Mouse (Mus musculus): ENCODE data around the gene Ercc5. TPM values are rescaled to one million over a fixed set of nuclear protein-coding genes. Genes with fewer than 3 reads are reported as not detected.

Gene Ercc5
- polyA plus RNA-seq, 1 experiment from 2014 or later = 18.9 TPM

DNA sequence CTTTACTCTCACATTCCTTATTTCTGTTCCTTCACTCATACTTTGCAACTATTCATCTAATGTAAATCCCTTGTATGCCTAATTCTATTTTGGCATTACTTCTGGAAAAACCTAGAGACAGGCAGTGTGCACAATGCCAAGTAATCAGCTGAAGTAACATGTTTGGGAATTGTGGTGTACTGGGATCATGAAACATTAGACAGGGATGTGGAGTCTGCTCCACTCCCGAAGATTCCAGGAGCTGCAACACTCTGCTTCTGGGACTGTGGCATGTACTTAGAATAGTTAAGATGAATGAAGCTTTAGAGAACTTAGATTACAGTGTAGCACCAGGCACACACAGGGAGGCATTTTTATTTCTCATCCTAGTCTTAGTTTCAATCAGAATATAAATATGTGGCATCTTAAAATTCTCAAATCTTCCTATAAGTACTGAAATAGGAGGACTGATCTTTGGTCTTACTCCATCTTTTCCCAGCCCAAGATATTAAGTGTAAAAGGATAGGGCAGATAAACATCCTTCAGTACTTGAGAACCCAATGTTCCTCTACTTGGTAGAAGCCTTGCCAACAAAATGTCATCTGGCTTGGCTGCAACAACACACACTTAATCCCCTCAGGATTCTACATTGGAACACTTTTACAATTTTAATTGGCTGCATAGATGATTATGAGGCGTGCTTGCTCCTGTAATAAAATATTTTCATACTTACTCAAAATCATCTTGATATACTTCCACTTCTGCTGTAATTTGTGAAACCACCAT is 69.0 kb downstream of the Ercc5 start:
- WGBS = 38% methylated on average over 2 of the region's 2 CpGs
- H3K4me3 ChIP-seq (replicated peaks; ENCODE audit: low read length) = no peak overlapping the region
- ATAC-seq (ENCODE audit: insufficient read depth, low FRiP score) = peak; percentile 71
- peak overlapping the region; percentile 55 for H3K27ac ChIP-seq (ENCODE audit: low read length)
- H3K9me3 ChIP-seq (replicated peaks; ENCODE audit: control insufficient read depth, low read length) = no peaks in the 10 kb centered on the region
- H3K27me3 ChIP-seq (ENCODE audit: control insufficient read depth, insufficient read depth, low read length) = no peaks in the 10 kb centered on the region
- no peak overlapping the region for H3K9ac ChIP-seq (ENCODE audit: low read length)
- H3K4me1 ChIP-seq (ENCODE audit: control insufficient read depth, insufficient read depth, low read length) = no peaks in the 10 kb centered on the region
- H3K4me2 ChIP-seq (ENCODE audit: low read depth, low read length) = no peak overlapping the region
- H3K36me3 ChIP-seq (ENCODE audit: control insufficient read depth, insufficient read depth, low read length) = no peaks in the 10 kb centered on the region

DNA sequence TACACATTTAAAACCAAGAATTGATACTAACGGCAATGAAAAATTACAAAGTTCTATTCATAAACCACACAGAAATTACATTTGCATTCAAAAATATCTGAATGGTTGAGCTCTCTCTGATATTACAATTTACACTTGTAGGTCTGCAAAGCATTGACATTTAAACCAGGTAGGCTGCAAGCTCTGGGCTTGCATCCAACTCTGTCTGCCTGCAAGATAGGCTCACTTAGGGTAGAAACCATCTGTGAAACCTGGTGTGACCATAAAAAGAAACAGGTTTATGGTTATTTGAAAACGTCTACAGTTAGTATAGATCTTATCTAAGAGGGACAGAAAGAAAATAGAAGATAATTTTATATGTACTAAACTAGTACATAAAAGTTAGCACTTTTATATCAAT is 69.6 kb downstream of the Ercc5 start:
- Histone ChIP-seq H3K27ac (ENCODE audit: low read length) (no peak overlapping the region), H3K9me3 (replicated peaks; ENCODE audit: control insufficient read depth, low read length) (no peaks in the 10 kb centered on the region), H3K9ac (ENCODE audit: low read length) (no peak overlapping the region), H3K4me3 (replicated peaks; ENCODE audit: low read length) (no peak overlapping the region), H3K4me1 (ENCODE audit: control insufficient read depth, insufficient read depth, low read length) (no peaks in the 10 kb centered on the region), H3K27me3 (ENCODE audit: control insufficient read depth, insufficient read depth, low read length) (no peaks in the 10 kb centered on the region), H3K36me3 (ENCODE audit: control insufficient read depth, insufficient read depth, low read length) (no peaks in the 10 kb centered on the region), H3K4me2 (ENCODE audit: low read depth, low read length) (no peak overlapping the region)
- WGBS = 55% methylated on average over 2 of the region's 2 CpGs
- ATAC-seq (ENCODE audit: insufficient read depth, low FRiP score) = no peak

DNA sequence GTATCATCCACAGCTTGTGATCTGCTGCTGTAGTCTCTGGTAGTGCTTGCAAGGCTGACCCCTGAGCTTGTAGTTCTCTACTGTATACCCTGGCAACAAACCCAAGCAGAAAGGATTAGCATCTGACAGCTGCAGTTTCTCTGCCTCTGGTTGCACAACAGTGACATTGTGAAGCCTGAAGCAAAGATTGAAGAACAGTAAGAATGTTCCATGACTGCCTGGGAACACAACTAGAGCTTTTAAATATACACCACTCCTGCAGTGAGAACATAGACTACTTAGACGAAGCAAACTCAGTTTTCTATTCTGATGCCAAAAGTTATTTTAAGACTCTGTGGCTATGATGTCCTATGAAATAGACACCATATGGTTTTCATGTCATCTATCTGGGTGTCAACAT is 71.3 kb downstream of the Ercc5 start, which contains the start of gene Mettl21e:
Gene Mettl21e, minus strand, starts transcription at position 86 of the 400 bp plus-strand sequence.
- Histone ChIP-seq H3K9me3 (replicated peaks; ENCODE audit: control insufficient read depth, low read length) (no peaks in the 10 kb centered on the region), H3K4me3 (replicated peaks; ENCODE audit: low read length) (no peak within 1 kb of the TSS), H3K4me1 (ENCODE audit: control insufficient read depth, insufficient read depth, low read length) (no peaks in the 10 kb centered on the region), H3K9ac (ENCODE audit: low read length) (no peak within 1 kb of the TSS), H3K4me2 (ENCODE audit: low read depth, low read length) (no peak within 1 kb of the TSS), H3K27ac (ENCODE audit: low read length) (no peak within 1 kb of the TSS; the same call in 1 of the 2 replicates), H3K36me3 (ENCODE audit: control insufficient read depth, insufficient read depth, low read length) (no peaks in the 10 kb centered on the region), H3K27me3 (ENCODE audit: control insufficient read depth, insufficient read depth, low read length) (no peaks in the 10 kb centered on the region)
- peak; percentile 58 for ATAC-seq (ENCODE audit: insufficient read depth, low FRiP score)
- 40% methylated on average over 1 of the region's 1 CpGs for WGBS

DNA sequence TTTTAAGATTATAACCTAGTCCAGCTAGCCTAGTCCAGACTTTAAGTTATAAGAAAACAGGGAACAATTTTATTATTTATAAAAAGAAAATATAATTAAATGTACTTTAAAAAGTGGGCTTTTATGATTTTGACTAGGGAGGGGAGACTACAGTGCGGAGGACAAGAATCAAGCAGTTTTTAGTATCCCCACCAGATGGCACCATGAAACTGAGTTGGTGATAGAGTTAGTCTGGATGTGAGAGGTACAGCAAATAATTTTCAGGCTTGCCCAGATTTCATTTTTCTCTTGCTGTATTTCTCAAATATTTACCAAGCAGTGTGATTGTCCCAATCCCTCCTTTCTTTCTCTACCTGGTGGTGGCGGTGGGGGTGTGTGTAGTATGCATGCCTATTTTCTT is 81.5 kb downstream of the Ercc5 start:
- no peak overlapping the region for H3K4me3 ChIP-seq (replicated peaks; ENCODE audit: low read length)
- no peaks in the 10 kb centered on the region for H3K9me3 ChIP-seq (replicated peaks; ENCODE audit: control insufficient read depth, low read length)
- no peaks in the 10 kb centered on the region for H3K4me1 ChIP-seq (ENCODE audit: control insufficient read depth, insufficient read depth, low read length)
- H3K27ac ChIP-seq (ENCODE audit: low read length) = no peak overlapping the region
- no peak overlapping the region for H3K4me2 ChIP-seq (ENCODE audit: low read depth, low read length)
- no peak for ATAC-seq (ENCODE audit: insufficient read depth, low FRiP score)
- WGBS = 37% methylated on average over 2 of the region's 2 CpGs
- H3K36me3 ChIP-seq (ENCODE audit: control insufficient read depth, insufficient read depth, low read length) = no peaks in the 10 kb centered on the region
- H3K27me3 ChIP-seq (ENCODE audit: control insufficient read depth, insufficient read depth, low read length) = no peaks in the 10 kb centered on the region
- H3K9ac ChIP-seq (ENCODE audit: low read length) = no peak overlapping the region

Other genes with a start within 250 kb of the Ercc5 start
- 56.3 and 62.6 TPM in 2 replicates for gene Tpp2, start 214.1 kb upstream of the Ercc5 start, polyA plus RNA-seq (2015; fragmentation: Nextera tagmentation; extraction: Ambion mirVana)
- 0.30 and 0.32 TPM in 2 replicates for gene Mettl21c, start 127.7 kb upstream of the Ercc5 start, polyA plus RNA-seq (2015; fragmentation: Nextera tagmentation; extraction: Ambion mirVana)
- gene Gm8251, start 85.8 kb upstream of the Ercc5 start, polyA plus RNA-seq (2015; fragmentation: Nextera tagmentation; extraction: Ambion mirVana) = 0.05 and 0.09 TPM in 2 replicates
- 62.7 and 66.0 TPM in 2 replicates for gene Tex30, start 45.3 kb upstream of the Ercc5 start, polyA plus RNA-seq (2015; fragmentation: Nextera tagmentation; extraction: Ambion mirVana)
- 51.8 and 52.1 TPM in 2 replicates for gene Kdelc1, start 28.9 kb upstream of the Ercc5 start, polyA plus RNA-seq (2015; fragmentation: Nextera tagmentation; extraction: Ambion mirVana)
- gene Bivm, start 28.8 kb upstream of the Ercc5 start, polyA plus RNA-seq (2015; fragmentation: Nextera tagmentation; extraction: Ambion mirVana) = 17.6 TPM in 2 replicates
- 0.15 and 3.1 TPM in 2 replicates for gene Mettl21e, start 71.2 kb downstream of the Ercc5 start, polyA plus RNA-seq (2015; fragmentation: Nextera tagmentation; extraction: Ambion mirVana)

All from stomach, embryonic 16.5 days (tissue).